Mouse (Mus musculus): ENCODE measurements around the gene Alox12e. TPM values are rescaled to one million over a fixed set of nuclear protein-coding genes. Genes with fewer than 3 reads are reported as not detected.
"Not testable (repeated sequence)": the region's sequence is repeated elsewhere in the genome, so short reads cannot be mapped to it uniquely, and the experiment has no call there.

Alox12e gene
- polyA plus RNA-seq (2015; fragmentation: Nextera tagmentation; extraction: Ambion mirVana) = 30.8 and 37.8 TPM in 2 replicates

- DNase-seq (ENCODE audit: low spot score) = no peak
These were observed at the start of gene Alox12e for GRCm38 (mm10) chr11:70322528-70322927. Gene Alox12e (minus strand): TSS chr11:70322628.

DNA sequence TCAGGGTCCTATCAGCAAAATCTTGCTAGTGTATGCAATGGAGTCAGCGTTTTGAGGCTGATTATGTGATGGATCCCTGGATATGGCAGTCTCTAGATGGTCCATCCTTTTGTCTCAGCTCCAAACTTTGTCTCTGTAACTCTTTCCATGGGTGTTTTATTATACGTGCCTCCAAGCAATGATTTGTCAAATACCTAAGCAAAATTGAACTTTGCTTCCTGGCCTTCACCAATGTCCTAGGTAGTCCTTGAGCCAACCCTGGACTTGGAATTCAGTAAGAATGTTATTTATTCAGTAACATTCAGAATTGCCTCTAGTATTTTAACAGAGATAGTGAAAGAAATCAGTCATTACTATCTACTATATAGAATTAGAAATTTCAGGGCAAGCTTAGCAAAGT lies 46.2 kb upstream of the Alox12e start:
- not testable (repeated sequence) for DNase-seq (ENCODE audit: low spot score)

DNA sequence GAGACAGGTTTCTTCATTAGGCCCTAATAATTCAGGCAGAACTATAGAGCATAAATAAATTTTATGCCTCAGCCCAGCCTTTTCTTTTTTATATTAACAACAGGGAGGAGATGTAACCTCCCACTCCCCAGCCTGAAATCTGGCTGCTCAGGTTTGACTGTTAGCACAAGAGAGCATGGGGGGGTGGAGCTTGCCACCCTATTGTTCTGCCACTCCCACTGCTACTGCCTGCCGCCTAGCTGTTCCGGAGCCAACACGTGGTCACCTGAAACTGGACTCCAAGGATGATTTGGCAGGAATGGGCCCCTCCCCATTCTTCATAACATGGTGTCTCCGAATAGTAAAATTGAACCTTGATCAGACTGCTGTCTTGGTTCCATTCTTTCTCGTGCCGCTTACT lies 45.3 kb upstream of the Alox12e start:
- DNase-seq (ENCODE audit: low spot score) = not testable (repeated sequence)

- DNase-seq (ENCODE audit: low spot score) = peak; percentile 17
These were observed 29.4 kb upstream of the Alox12e start, which contains the start of gene Alox15 for GRCm38 (mm10) chr11:70351868-70352267. Gene Alox15 (minus strand): TSS chr11:70352031.

DNA sequence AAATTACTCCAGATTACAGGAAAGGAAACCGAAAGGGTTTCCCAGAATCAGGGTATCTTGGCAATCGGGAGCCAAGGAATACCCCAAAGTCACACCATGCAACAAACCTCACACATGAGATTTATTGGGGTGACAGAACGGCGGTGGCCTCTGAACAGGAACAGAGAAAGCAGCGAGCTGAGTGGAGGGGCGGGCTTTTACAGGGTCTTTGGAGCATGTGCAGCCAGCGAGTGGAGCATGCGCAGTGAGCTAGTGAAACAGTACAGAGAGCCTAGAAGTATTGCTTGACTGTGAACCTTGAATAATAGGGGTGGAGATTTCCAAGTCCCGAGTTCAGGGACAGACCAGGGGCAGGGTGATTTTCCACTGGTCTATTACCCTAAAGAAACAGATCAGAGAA lies 26.2 kb upstream of the Alox12e start:
- DNase-seq (ENCODE audit: low spot score) = no peak

GRCm38 (mm10) chr11:70347861-70348260 lies 25.4 kb upstream of the Alox12e start:
- DNase-seq (ENCODE audit: low spot score) = no peak

- DNase-seq (ENCODE audit: low spot score) = no peak
These were observed 23.1 kb upstream of the Alox12e start for GRCm38 (mm10) chr11:70345546-70345945.

DNA sequence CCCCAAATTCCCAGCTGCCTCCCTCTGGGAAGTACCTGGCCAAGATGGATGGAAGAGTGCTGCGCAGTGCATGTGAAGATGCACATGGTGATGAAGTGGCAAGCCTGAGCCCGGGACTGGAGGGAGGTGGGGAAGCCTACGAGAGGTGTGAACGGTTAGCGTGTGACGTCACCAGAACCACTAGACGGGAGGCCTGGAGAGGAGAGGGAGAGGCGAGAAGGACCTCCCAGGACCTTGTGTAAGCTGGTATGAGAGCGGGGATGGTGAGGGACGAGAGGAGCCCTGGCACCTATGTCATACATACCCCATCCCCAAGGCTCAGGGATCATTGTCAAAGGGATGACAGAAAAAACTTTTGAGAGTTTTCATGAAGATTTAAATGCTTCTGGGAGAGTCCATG lies 22.6 kb upstream of the Alox12e start:
- DNase-seq (ENCODE audit: low spot score) = no peak

DNA sequence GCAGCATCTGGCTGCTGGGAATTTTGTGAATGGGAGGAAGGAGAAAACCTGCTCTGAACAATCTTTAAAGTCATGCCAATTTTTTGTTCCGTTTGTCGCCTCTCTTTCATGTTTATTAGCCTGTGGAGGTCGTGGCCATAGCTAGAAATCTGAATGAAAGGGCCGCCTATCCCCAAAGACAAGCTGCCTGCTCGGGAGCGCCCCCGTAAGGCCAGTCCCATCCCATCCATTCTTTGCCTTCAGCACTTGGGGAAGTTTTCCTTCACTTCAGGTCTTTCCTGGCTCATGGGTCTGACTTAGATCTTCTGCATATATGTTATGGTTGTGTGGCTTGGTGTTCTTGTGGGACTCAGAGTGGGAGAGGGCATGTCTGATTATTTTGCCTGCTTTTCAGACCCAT lies 17.1 kb upstream of the Alox12e start:
- DNase-seq (ENCODE audit: low spot score) = no peak

DNA sequence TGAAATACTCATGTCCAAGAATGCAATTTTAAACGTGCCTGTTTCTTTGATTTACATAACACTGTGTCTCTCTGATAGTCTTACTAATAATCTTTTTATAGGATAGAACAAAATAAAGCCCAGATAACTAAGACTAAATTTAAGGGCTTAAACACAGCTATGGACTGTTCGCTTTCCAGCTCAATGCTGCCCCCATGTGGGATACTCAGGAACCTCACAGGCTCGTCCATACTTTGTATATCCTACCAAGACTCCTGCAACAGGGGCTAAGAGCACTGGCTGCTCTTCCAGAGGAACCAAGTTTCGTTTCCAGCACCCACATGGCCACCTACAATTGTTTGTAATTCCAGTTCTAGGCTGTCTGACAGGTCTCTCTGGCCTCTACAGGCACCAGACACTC lies 12.0 kb upstream of the Alox12e start:
- peak; percentile 76 for DNase-seq (ENCODE audit: low spot score)

DNA sequence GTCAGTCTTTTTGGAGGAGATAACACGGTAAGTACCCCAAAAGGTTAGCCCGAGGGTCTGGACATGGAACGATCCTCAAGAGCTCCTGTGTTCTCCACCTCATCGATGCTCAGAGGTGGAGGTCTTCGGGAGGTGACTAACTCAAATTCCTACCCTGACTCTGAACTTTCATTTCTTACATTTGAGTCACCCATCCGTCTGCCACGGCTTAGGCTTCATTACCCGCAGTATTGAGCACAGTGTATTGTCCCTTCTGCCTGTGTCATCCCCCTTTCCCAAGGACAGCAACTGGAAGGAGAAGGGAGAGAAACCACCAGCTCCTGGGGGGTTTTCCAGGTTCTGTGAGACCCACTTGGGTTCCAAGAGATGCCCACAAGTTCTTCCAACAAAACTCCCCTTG lies 2.3 kb upstream of the Alox12e start:
- no peak for DNase-seq (ENCODE audit: low spot score)

DNA sequence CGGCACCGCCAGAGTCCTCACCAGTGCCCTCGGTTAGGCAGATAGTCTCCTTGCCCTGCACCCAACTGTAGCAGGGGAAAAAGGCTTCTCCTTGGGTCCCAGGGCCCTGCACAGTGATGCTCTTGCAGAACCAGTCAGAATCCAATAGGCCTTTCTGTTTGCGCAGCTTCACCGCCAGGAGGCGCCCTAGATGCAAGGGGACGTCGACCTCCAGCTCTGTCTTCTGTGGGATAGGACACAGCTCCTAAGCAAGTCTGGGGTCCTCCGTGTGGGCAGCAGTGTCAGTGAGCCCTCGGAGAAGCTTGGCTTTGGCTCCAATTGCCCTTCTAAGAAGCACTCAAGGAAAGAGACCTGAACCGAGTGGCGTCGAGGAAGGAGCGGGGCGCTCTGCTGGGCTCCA lies 764 bp downstream of the Alox12e start:
- peak; percentile 75 for DNase-seq (ENCODE audit: low spot score)

DNA sequence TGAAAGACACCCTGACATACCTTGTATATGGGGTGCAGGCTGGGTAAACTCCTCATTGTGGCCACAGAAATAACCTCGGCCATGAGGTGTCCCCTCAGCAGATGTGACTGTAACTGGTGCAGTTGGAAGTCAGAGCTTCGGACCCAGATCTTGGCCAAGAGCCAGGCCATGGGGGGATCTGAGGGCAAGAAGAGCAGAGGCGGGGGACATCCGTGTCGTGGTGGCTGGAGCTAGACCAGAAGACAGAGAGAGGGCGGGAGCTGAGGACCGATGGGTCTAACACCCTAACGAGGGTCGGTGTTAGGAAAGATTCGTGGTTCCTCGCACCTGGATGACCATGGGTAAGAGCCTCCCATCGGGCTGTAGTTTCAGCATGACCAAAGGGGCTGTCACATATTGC lies 2.8 kb downstream of the Alox12e start:
- DNase-seq (ENCODE audit: low spot score) = no peak

- peak; percentile 52 for DNase-seq (ENCODE audit: low spot score)
These were observed 8.6 kb downstream of the Alox12e start for GRCm38 (mm10) chr11:70313833-70314232.

DNA sequence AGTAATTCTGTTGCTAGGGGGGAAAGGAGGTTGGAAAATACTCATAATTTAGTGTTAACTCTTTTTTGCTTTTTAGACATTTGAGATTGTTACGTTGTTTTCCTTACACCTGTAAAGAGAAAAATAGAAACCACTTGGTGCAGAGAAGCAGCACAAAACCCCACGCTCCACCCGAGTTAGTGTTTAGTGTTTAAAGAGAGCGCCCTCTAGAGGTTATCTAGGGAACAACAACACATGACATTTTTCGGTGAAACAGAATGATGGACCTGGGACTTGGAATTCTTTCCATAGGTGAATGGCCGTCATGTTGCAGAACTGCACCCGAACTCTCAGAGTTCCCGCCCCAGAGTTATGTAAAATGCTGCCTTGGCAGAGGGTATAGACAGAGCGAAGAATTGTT lies 13.1 kb downstream of the Alox12e start:
- peak; percentile 76 for DNase-seq (ENCODE audit: low spot score)

DNA sequence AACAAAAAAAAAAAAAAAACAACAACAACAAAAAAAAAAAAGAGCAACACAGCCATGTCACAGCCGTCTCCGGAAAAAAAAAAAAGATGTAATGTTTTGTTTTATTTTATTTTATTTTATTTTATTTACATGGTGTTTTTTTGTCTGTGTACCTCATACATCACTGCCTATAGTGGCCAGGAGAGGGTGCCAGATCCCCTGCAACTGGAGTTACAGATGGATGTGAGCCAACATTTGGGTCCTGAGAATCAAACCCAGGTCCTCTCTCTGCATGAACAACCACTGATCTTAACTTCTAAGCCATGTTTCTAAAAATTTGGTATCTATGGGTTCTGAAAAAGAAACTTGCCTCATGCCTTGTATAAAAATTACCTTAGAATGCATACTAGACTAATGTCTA lies 14.1 kb downstream of the Alox12e start:
- DNase-seq (ENCODE audit: low spot score) = peak; percentile 32

- DNase-seq (ENCODE audit: low spot score) = no peak
These were observed 16.3 kb downstream of the Alox12e start for GRCm38 (mm10) chr11:70306159-70306558.

- no peak for DNase-seq (ENCODE audit: low spot score)
These were observed 20.1 kb downstream of the Alox12e start for GRCm38 (mm10) chr11:70302293-70302692.

GRCm38 (mm10) chr11:70297836-70298454 lies 24.5 kb downstream of the Alox12e start:
- peak; percentile 87 for DNase-seq (ENCODE audit: low spot score)

DNA sequence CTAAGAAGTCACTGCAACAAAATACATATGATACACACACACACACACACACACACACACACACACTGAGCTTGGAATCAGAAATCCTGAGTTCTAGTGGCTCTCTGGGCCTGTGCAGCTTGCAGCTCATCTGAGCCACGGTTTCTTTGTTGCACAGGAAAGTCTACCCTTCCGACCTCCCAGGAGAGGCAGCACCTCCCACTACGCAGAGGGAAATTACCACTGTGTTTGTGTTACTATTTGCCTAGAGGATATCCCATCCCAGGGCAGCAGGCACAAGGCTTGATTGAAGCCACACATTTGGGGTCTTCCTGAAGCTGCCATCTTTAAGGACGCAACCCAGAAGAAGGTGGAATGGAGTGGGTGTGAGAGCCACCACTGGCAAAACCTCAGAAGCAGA lies 25.0 kb downstream of the Alox12e start:
- DNase-seq (ENCODE audit: low spot score) = peak; percentile 56

GRCm38 (mm10) chr11:70293881-70294280 lies 28.5 kb downstream of the Alox12e start:
- DNase-seq (ENCODE audit: low spot score) = no peak

- DNase-seq (ENCODE audit: low spot score) = peak; percentile 73
These were observed 31.2 kb downstream of the Alox12e start for GRCm38 (mm10) chr11:70291235-70291634.

GRCm38 (mm10) chr11:70289236-70289635 lies 33.2 kb downstream of the Alox12e start:
- no peak for DNase-seq (ENCODE audit: low spot score)

- no peak for DNase-seq (ENCODE audit: low spot score)
These were observed 34.3 kb downstream of the Alox12e start for GRCm38 (mm10) chr11:70288102-70288501.
